Mouse (Mus musculus): ENCODE measurements around the gene Reck. TPM values are rescaled to one million over a fixed set of nuclear protein-coding genes. Genes with fewer than 3 reads are reported as not detected.

The Reck gene
- total RNA-seq (2021) = 1 to 10 TPM; 6.8 to 7.6 TPM

- intact Hi-C loops (cut with DNase I) = no loop called here
These were observed at the start of gene Reck for GRCm38 (mm10) chr4:43875160-43875918. Gene Reck, plus strand, starts transcription at chr4:43875530.

GRCm38 (mm10) chr4:43828806-43829205, 46.5 kb upstream of the Reck start:
- intact Hi-C loops (cut with DNase I) = no loop called here

More at GRCm38 (mm10) chr4:43875160-43875918, at the start of gene Reck:
- peak; percentile 91 for DNase-seq

GRCm38 (mm10) chr4:43832031-43832430, 43.3 kb upstream of the Reck start:
- intact Hi-C loops (cut with DNase I) = no loop called here
- DNase-seq = no peak

More at GRCm38 (mm10) chr4:43828806-43829205, 46.5 kb upstream of the Reck start:
- no peak for DNase-seq

GRCm38 (mm10) chr4:43833752-43834151, 41.6 kb upstream of the Reck start:
- intact Hi-C loops (cut with DNase I) = no loop called here
- no peak for DNase-seq

GRCm38 (mm10) chr4:43834749-43835148, 40.6 kb upstream of the Reck start:
- no peak for DNase-seq
- intact Hi-C loops (cut with DNase I) = no loop called here

GRCm38 (mm10) chr4:43838326-43838725, 37.0 kb upstream of the Reck start:
- intact Hi-C loops (cut with DNase I) = no loop called here
- DNase-seq = no peak

- no peak for DNase-seq
- intact Hi-C loops (cut with DNase I) = no loop called here
These were observed 35.2 kb upstream of the Reck start, which contains the start of gene Olfr157 for GRCm38 (mm10) chr4:43840101-43840500. Gene Olfr157, minus strand, starts transcription at chr4:43840201.

GRCm38 (mm10) chr4:43851265-43851664, 24.1 kb upstream of the Reck start, which contains the start of gene Olfr155:
Gene Olfr155, plus strand, starts transcription at chr4:43851565.
- intact Hi-C loops (cut with DNase I) = no loop called here
- DNase-seq = no peak

- intact Hi-C loops (cut with DNase I) = no loop called here
These were observed 21.2 kb upstream of the Reck start for GRCm38 (mm10) chr4:43854101-43854500.

GRCm38 (mm10) chr4:43859886-43860285, 15.4 kb upstream of the Reck start:
- no peak for DNase-seq
- intact Hi-C loops (cut with DNase I) = loop anchor here (5.0 kb wide), 3 partner anchors 98 to 233 kb away; no protein-coding TSS in a partner anchor

More at GRCm38 (mm10) chr4:43854101-43854500, 21.2 kb upstream of the Reck start:
- no peak for DNase-seq

- intact Hi-C loops (cut with DNase I) = loop anchor here (5.0 kb wide), 3 partner anchors 99 to 234 kb away; no protein-coding TSS in a partner anchor
- peak; percentile 68 for DNase-seq
These were observed 14.4 kb upstream of the Reck start for GRCm38 (mm10) chr4:43860744-43861519.

- no peak for DNase-seq
- intact Hi-C loops (cut with DNase I) = loop anchor here (5.0 kb wide), 3 partner anchors 101 to 236 kb away; no protein-coding TSS in a partner anchor
These were observed 12.0 kb upstream of the Reck start for GRCm38 (mm10) chr4:43863298-43863697.

GRCm38 (mm10) chr4:43869821-43870220, 5.5 kb upstream of the Reck start:
- no peak for DNase-seq
- intact Hi-C loops (cut with DNase I) = no loop called here

GRCm38 (mm10) chr4:43874501-43874900, 829 bp upstream of the Reck start:
- DNase-seq = no peak
- intact Hi-C loops (cut with DNase I) = no loop called here

GRCm38 (mm10) chr4:43875919-43876411, 635 bp downstream of the Reck start:
- intact Hi-C loops (cut with DNase I) = no loop called here
- peak; percentile 13 for DNase-seq

- intact Hi-C loops (cut with DNase I) = no loop called here
- no peak for DNase-seq
These were observed 1.9 kb downstream of the Reck start for GRCm38 (mm10) chr4:43877230-43877629.

GRCm38 (mm10) chr4:43878121-43878776, 2.9 kb downstream of the Reck start:
- intact Hi-C loops (cut with DNase I) = no loop called here
- DNase-seq = no peak

- intact Hi-C loops (cut with DNase I) = no loop called here
These were observed 4.2 kb downstream of the Reck start for GRCm38 (mm10) chr4:43879566-43879965.

GRCm38 (mm10) chr4:43884196-43884595, 8.9 kb downstream of the Reck start:
- intact Hi-C loops (cut with DNase I) = no loop called here
- no peak for DNase-seq

More at GRCm38 (mm10) chr4:43879566-43879965, 4.2 kb downstream of the Reck start:
- DNase-seq = no peak

- DNase-seq = no peak
- intact Hi-C loops (cut with DNase I) = no loop called here
These were observed 15.9 kb downstream of the Reck start for GRCm38 (mm10) chr4:43891247-43891646.

GRCm38 (mm10) chr4:43897209-43897608, 21.9 kb downstream of the Reck start:
- no peak for DNase-seq
- intact Hi-C loops (cut with DNase I) = no loop called here

Data from left cerebral cortex, postnatal 4 days (tissue).